Mouse (Mus musculus) heart, adult 2 months (tissue): ENCODE measurements around the gene Atg7.

Experiments
- EP300 ChIP-seq: fragments of 200-500 bp; IDR thresholded peaks from 2 replicates; pipeline ENCODE4 v1.6.1; 2011; ENCODE audit warnings: low read depth, low read length, control low read depth; ENCODE audit not compliant: insufficient read depth
- POLR2A ChIP-seq: fragments of 200-500 bp; IDR thresholded peaks from 2 replicates; pipeline ENCODE4 v1.6.1; 2011; ENCODE audit warnings: mild to moderate bottlenecking, low read depth, low read length, control low read depth; ENCODE audit not compliant: insufficient read depth

GRCm38 (mm10) chr6:114826889-114827288, 184.0 kb downstream of the Atg7 start:
- TF ChIP-seq POLR2A (no peak), EP300 (no peak)
